9 mouse cellular contexts compared by ENCODE assay signal in genomic region chr17:85776876-85777275, GRCm38 (mm10).
DNase-seq lines count a peak whose midpoint lies in the region; ATAC-seq lines count a peak whose summit lies in the region.
"Had no signal": no experiment of that assay in that cellular context is flagged by ENCODE, and none has a peak within 500 bp of the region (broad histone marks: within the 10 kb centered on the region; RNA-seq: fewer than 3 reads in every experiment).

No protein-coding gene starts in this region.

- no peaks in the 10 kb centered on the region for H3K36me3 ChIP-seq in hindbrain, embryonic 14.5 days (replicated peaks; ENCODE audit: control insufficient read depth, insufficient read depth)
- no peaks in the 10 kb centered on the region for H3K36me3 ChIP-seq in hindbrain, embryonic 11.5 days (ENCODE audit: control insufficient read depth, insufficient read depth, low read length)
- H3K36me3 ChIP-seq in midbrain, embryonic 11.5 days (ENCODE audit: control insufficient read depth, insufficient read depth, low read length): no peaks in the 10 kb centered on the region
- no peaks in the 10 kb centered on the region for H3K36me3 ChIP-seq in liver, embryonic 12.5 days
- H3K36me3 ChIP-seq: stomach, embryonic 15.5 days had no signal

- H3K4me2 ChIP-seq in hindbrain, embryonic 14.5 days (replicated peaks): no peak overlapping the region
- no peak overlapping the region for H3K4me2 ChIP-seq in hindbrain, embryonic 11.5 days (replicated peaks; ENCODE audit: low read depth, low read length)
- no peak overlapping the region for H3K4me2 ChIP-seq in midbrain, embryonic 11.5 days
- no peak overlapping the region for H3K4me2 ChIP-seq in liver, embryonic 12.5 days
- H3K4me2 ChIP-seq: stomach, embryonic 15.5 days had no signal

- 43% methylated on average over 3 of the region's 3 CpGs for WGBS in hindbrain, embryonic 14.5 days
- 67% methylated on average over 3 of the region's 3 CpGs for WGBS in hindbrain, embryonic 11.5 days
- WGBS in midbrain, embryonic 11.5 days: 77% methylated on average over 3 of the region's 3 CpGs
- WGBS in liver, embryonic 12.5 days (ENCODE audit: insufficient replicate concordance): 54% methylated on average over 3 of the region's 3 CpGs

- no peak overlapping the region for H3K9ac ChIP-seq in hindbrain, embryonic 14.5 days
- H3K9ac ChIP-seq in hindbrain, embryonic 11.5 days (ENCODE audit: low read depth, low read length): no peak overlapping the region
- H3K9ac ChIP-seq in midbrain, embryonic 11.5 days (ENCODE audit: low read length): no peak overlapping the region
- no peak overlapping the region for H3K9ac ChIP-seq in liver, embryonic 12.5 days
- H3K9ac ChIP-seq: stomach, embryonic 15.5 days had no signal

- H3K27me3 ChIP-seq in hindbrain, embryonic 14.5 days (ENCODE audit: control insufficient read depth, insufficient read depth, low read length): peaks cover 5% of the 10 kb centered on the region; the same call in 1 of the 2 replicates
- H3K27me3 ChIP-seq in hindbrain, embryonic 11.5 days (ENCODE audit: control insufficient read depth, insufficient read depth, low read length): no peaks in the 10 kb centered on the region
- no peaks in the 10 kb centered on the region for H3K27me3 ChIP-seq in midbrain, embryonic 11.5 days (ENCODE audit: control insufficient read depth, insufficient read depth, low read length)
- peaks cover 6% of the 10 kb centered on the region for H3K27me3 ChIP-seq in liver, embryonic 12.5 days (replicated peaks)
- H3K27me3 ChIP-seq: stomach, embryonic 15.5 days had no signal

- H3K4me3 ChIP-seq in hindbrain, embryonic 14.5 days (replicated peaks; ENCODE audit: low read length): no peak overlapping the region
- H3K4me3 ChIP-seq in hindbrain, embryonic 11.5 days (ENCODE audit: low read depth, low read length): no peak overlapping the region
- no peak overlapping the region for H3K4me3 ChIP-seq in midbrain, embryonic 11.5 days (ENCODE audit: low read depth, low read length)
- H3K4me3 ChIP-seq in liver, embryonic 12.5 days: no peak overlapping the region
- H3K4me3 ChIP-seq: stomach, embryonic 15.5 days had no signal

- no peaks in the 10 kb centered on the region for H3K9me3 ChIP-seq in hindbrain, embryonic 14.5 days (ENCODE audit: control insufficient read depth, low read length)
- no peaks in the 10 kb centered on the region for H3K9me3 ChIP-seq in hindbrain, embryonic 11.5 days (ENCODE audit: control insufficient read depth, low read length)
- no peaks in the 10 kb centered on the region for H3K9me3 ChIP-seq in midbrain, embryonic 11.5 days (ENCODE audit: control insufficient read depth, low read length)
- H3K9me3 ChIP-seq in liver, embryonic 12.5 days (replicated peaks): no peaks in the 10 kb centered on the region
- H3K9me3 ChIP-seq: stomach, embryonic 15.5 days had no signal

- H3K27ac ChIP-seq in hindbrain, embryonic 14.5 days: no peak overlapping the region
- no peak overlapping the region for H3K27ac ChIP-seq in hindbrain, embryonic 11.5 days (ENCODE audit: low read depth, low read length)
- no peak overlapping the region for H3K27ac ChIP-seq in midbrain, embryonic 11.5 days (ENCODE audit: low read depth, low read length)
- H3K27ac ChIP-seq in liver, embryonic 12.5 days: no peak overlapping the region
- H3K27ac ChIP-seq: stomach, embryonic 15.5 days had no signal

- H3K4me1 ChIP-seq in hindbrain, embryonic 14.5 days (replicated peaks; ENCODE audit: control insufficient read depth, insufficient read depth, low read length): no peaks in the 10 kb centered on the region
- H3K4me1 ChIP-seq in hindbrain, embryonic 11.5 days (replicated peaks; ENCODE audit: control insufficient read depth, insufficient read depth, low read length): peaks cover 3% of the 10 kb centered on the region; the same call in 1 of the 2 replicates
- no peaks in the 10 kb centered on the region for H3K4me1 ChIP-seq in midbrain, embryonic 11.5 days (ENCODE audit: control insufficient read depth, insufficient read depth, low read length)
- H3K4me1 ChIP-seq in liver, embryonic 12.5 days: no peaks in the 10 kb centered on the region
- H3K4me1 ChIP-seq: stomach, embryonic 15.5 days had no signal

- ATAC-seq in hindbrain, embryonic 14.5 days (ENCODE audit: low FRiP score): peak; percentile 86
- no peak for ATAC-seq in hindbrain, embryonic 11.5 days (ENCODE audit: low FRiP score)
- ATAC-seq in midbrain, embryonic 11.5 days (ENCODE audit: low FRiP score): peak; percentile 57; the same call in 1 of the 2 replicates
- ATAC-seq in liver, embryonic 12.5 days: no peak

- peak; percentile 37 for DNase-seq in hindbrain, embryonic 14.5 days (ENCODE audit: low spot score)
- DNase-seq in hindbrain, embryonic 11.5 days (ENCODE audit: low spot score): no peak
- peak; percentile 56 to 66 for DNase-seq in layer of hippocampus, adult 8-10 months (ENCODE audit: low spot score in 2 of 2)
- peak; percentile 78 for DNase-seq in midbrain, embryonic 11.5 days (ENCODE audit: low spot score, missing footprints)
- DNase-seq in telencephalon, adult 2 months (ENCODE audit: low read depth, low spot score): peak; percentile 53
- no peak for DNase-seq in kidney, postnatal 36 days
- no peak for DNase-seq in lung, postnatal 36 days

Comparison
In these comparisons a context has a peak if more than half of its experiments do, and no peak if none do; other contexts are left out.
1. ATAC-seq: peak in hindbrain, embryonic 14.5 days (single experiment) and midbrain, embryonic 11.5 days (single experiment); none in hindbrain, embryonic 11.5 days (single experiment) and liver, embryonic 12.5 days (single experiment).
2. DNase-seq: peak in hindbrain, embryonic 14.5 days (single experiment), layer of hippocampus, adult 8-10 months (2 of 2), midbrain, embryonic 11.5 days (single experiment) and telencephalon, adult 2 months (single experiment); none in hindbrain, embryonic 11.5 days (single experiment), kidney, postnatal 36 days (0 of 2) and lung, postnatal 36 days (single experiment).